Mouse (Mus musculus): ENCODE data around the gene Gm14692. TPM values are rescaled to one million over a fixed set of nuclear protein-coding genes. Genes with fewer than 3 reads are reported as not detected.

Gm14692 gene
- not detected for polyA plus RNA-seq (2012; fragmentation: generic; extraction: Trizol)

GRCm38 (mm10) chrX:67695398-67695797, at the start of gene Gm14692:
Gene Gm14692 (plus strand): TSS chrX:67695698.

GRCm38 (mm10) chrX:67693462-67693861, 2.0 kb upstream of the Gm14692 start, which contains the start of gene Gm1140:
Gene Gm1140 (minus strand): TSS chrX:67693562.

Other genes starting within 250 kb of the Gm14692 start
- gene Gm1140, start 2.1 kb upstream of the Gm14692 start, polyA plus RNA-seq (2012; fragmentation: generic; extraction: Trizol) = not detected
- not detected for gene 4933436I01Rik, start 225.8 kb downstream of the Gm14692 start, polyA plus RNA-seq (2012; fragmentation: generic; extraction: Trizol)

Data from C3H10T1/2 (cell line).